Mouse (Mus musculus): ENCODE data around the gene Mafk. TPM values are rescaled to one million over a fixed set of nuclear protein-coding genes. Genes with fewer than 3 reads are reported as not detected.

Gene Mafk
- polyA plus RNA-seq, 1 experiment from 2014 or later = 15.4 TPM

- ATAC-seq = peak; percentile 91
- Histone ChIP-seq H3K4me3 (replicated peaks) (peak overlapping the region; percentile 42), H3K36me3 (peaks cover 27% of the 10 kb centered on the region), H3K9ac (replicated peaks) (peak overlapping the region; percentile 67), H3K27me3 (peaks cover 18% of the 10 kb centered on the region), H3K9me3 (no peaks in the 10 kb centered on the region), H3K4me2 (replicated peaks) (peak overlapping the region; percentile 73), H3K4me1 (replicated peaks) (peaks cover 54% of the 10 kb centered on the region), H3K27ac (peak overlapping the region; percentile 97)
- 16% methylated on average over 11 of the region's 11 CpGs for WGBS
Observed at GRCm38 (mm10) chr5:139797473-139798167, 6.3 kb downstream of the Mafk start.

GRCm38 (mm10) chr5:139798168-139798900, 7.0 kb downstream of the Mafk start:
- H3K36me3 ChIP-seq = peaks cover 27% of the 10 kb centered on the region
- H3K9me3 ChIP-seq = no peaks in the 10 kb centered on the region
- peak overlapping the region; percentile 67 for H3K9ac ChIP-seq (replicated peaks)
- H3K27me3 ChIP-seq = peaks cover 11% of the 10 kb centered on the region; the same call in 1 of the 2 replicates
- peak overlapping the region; percentile 97 for H3K27ac ChIP-seq
- WGBS = 38% methylated on average over 11 of the region's 12 CpGs
- H3K4me1 ChIP-seq (replicated peaks) = peaks cover 51% of the 10 kb centered on the region
- ATAC-seq = peak; percentile 61
- H3K4me2 ChIP-seq (replicated peaks) = peak overlapping the region; percentile 73
- peak overlapping the region; percentile 42 for H3K4me3 ChIP-seq (replicated peaks)

GRCm38 (mm10) chr5:139799041-139799440, 7.7 kb downstream of the Mafk start:
- Histone ChIP-seq H3K4me3 (replicated peaks) (no peak overlapping the region), H3K4me2 (replicated peaks) (peak overlapping the region; percentile 73), H3K36me3 (peaks cover 27% of the 10 kb centered on the region), H3K9ac (replicated peaks) (0 out of 2 replicates have a peak overlapping the region, but pooled peaks have one; percentile 19), H3K27me3 (peaks cover 10% of the 10 kb centered on the region; the same call in 1 of the 2 replicates), H3K4me1 (replicated peaks) (peaks cover 57% of the 10 kb centered on the region), H3K27ac (peak overlapping the region; percentile 97), H3K9me3 (no peaks in the 10 kb centered on the region)
- no peak for ATAC-seq
- WGBS = 92% methylated on average over 9 of the region's 9 CpGs

- Histone ChIP-seq H3K27ac (no peak overlapping the region), H3K4me1 (replicated peaks) (peaks cover 62% of the 10 kb centered on the region), H3K36me3 (peaks cover 27% of the 10 kb centered on the region), H3K4me2 (replicated peaks) (no peak overlapping the region), H3K27me3 (peaks cover 9% of the 10 kb centered on the region; the same call in 1 of the 2 replicates), H3K9ac (replicated peaks) (no peak overlapping the region), H3K4me3 (replicated peaks) (no peak overlapping the region), H3K9me3 (no peaks in the 10 kb centered on the region)
- WGBS = 91% methylated on average over 33 of the region's 33 CpGs
- no peak for ATAC-seq
Observed at GRCm38 (mm10) chr5:139799801-139800590, 8.7 kb downstream of the Mafk start.

GRCm38 (mm10) chr5:139801231-139801630, 9.9 kb downstream of the Mafk start:
- H3K4me2 ChIP-seq (replicated peaks) = no peak overlapping the region
- no peaks in the 10 kb centered on the region for H3K9me3 ChIP-seq
- H3K36me3 ChIP-seq = peaks cover 27% of the 10 kb centered on the region
- 0 out of 2 replicates have a peak, but pooled peaks cover 2% of the 10 kb centered on the region for H3K27me3 ChIP-seq
- H3K9ac ChIP-seq (replicated peaks) = no peak overlapping the region
- WGBS = 97% methylated on average over 8 of the region's 8 CpGs
- no peak overlapping the region for H3K27ac ChIP-seq
- ATAC-seq = no peak
- no peak overlapping the region for H3K4me3 ChIP-seq (replicated peaks)
- peaks cover 51% of the 10 kb centered on the region for H3K4me1 ChIP-seq (replicated peaks)

- Histone ChIP-seq H3K9me3 (no peaks in the 10 kb centered on the region), H3K4me2 (replicated peaks) (no peak overlapping the region), H3K4me3 (replicated peaks) (no peak overlapping the region), H3K36me3 (peaks cover 27% of the 10 kb centered on the region), H3K9ac (replicated peaks) (no peak overlapping the region), H3K27ac (no peak overlapping the region), H3K27me3 (0 out of 2 replicates have a peak, but pooled peaks cover 2% of the 10 kb centered on the region), H3K4me1 (replicated peaks) (peaks cover 44% of the 10 kb centered on the region)
- WGBS = 91% methylated on average over 10 of the region's 10 CpGs
- no peak for ATAC-seq
Observed at GRCm38 (mm10) chr5:139801880-139802279, 10.6 kb downstream of the Mafk start.

GRCm38 (mm10) chr5:139803165-139803564, 11.9 kb downstream of the Mafk start:
- H3K9ac ChIP-seq (replicated peaks) = no peak overlapping the region
- 78% methylated on average over 8 of the region's 8 CpGs for WGBS
- peaks cover 27% of the 10 kb centered on the region for H3K36me3 ChIP-seq
- H3K4me1 ChIP-seq (replicated peaks) = peaks cover 32% of the 10 kb centered on the region
- H3K4me3 ChIP-seq (replicated peaks) = no peak overlapping the region
- H3K27me3 ChIP-seq = 0 out of 2 replicates have a peak, but pooled peaks cover 2% of the 10 kb centered on the region
- H3K27ac ChIP-seq = no peak overlapping the region
- H3K4me2 ChIP-seq (replicated peaks) = no peak overlapping the region
- ATAC-seq = no peak
- no peaks in the 10 kb centered on the region for H3K9me3 ChIP-seq

GRCm38 (mm10) chr5:139803601-139804102, 12.3 kb downstream of the Mafk start:
- Histone ChIP-seq H3K27ac (no peak overlapping the region), H3K4me1 (replicated peaks) (peaks cover 27% of the 10 kb centered on the region), H3K4me3 (replicated peaks) (no peak overlapping the region), H3K36me3 (peaks cover 27% of the 10 kb centered on the region), H3K9me3 (no peaks in the 10 kb centered on the region), H3K9ac (replicated peaks) (no peak overlapping the region), H3K4me2 (replicated peaks) (peak overlapping the region; percentile 7; the same call in 1 of the 2 replicates), H3K27me3 (0 out of 2 replicates have a peak, but pooled peaks cover 2% of the 10 kb centered on the region)
- WGBS = 12% methylated on average over 12 of the region's 12 CpGs
- peak; percentile 70 for ATAC-seq

GRCm38 (mm10) chr5:139804107-139804551, 12.8 kb downstream of the Mafk start:
- Histone ChIP-seq H3K4me2 (replicated peaks) (0 out of 2 replicates have a peak overlapping the region, but pooled peaks have one; percentile 7), H3K4me1 (replicated peaks) (peaks cover 22% of the 10 kb centered on the region), H3K9me3 (no peaks in the 10 kb centered on the region), H3K27ac (no peak overlapping the region), H3K9ac (replicated peaks) (no peak overlapping the region), H3K36me3 (peaks cover 27% of the 10 kb centered on the region), H3K27me3 (0 out of 2 replicates have a peak, but pooled peaks cover 2% of the 10 kb centered on the region), H3K4me3 (replicated peaks) (no peak overlapping the region)
- ATAC-seq = peak; percentile 41; the same call in 1 of the 2 replicates
- 2% methylated on average over 6 of the region's 6 CpGs for WGBS

- Histone ChIP-seq H3K9ac (replicated peaks) (no peak overlapping the region), H3K4me2 (replicated peaks) (no peak overlapping the region), H3K4me3 (replicated peaks) (no peak overlapping the region), H3K27me3 (0 out of 2 replicates have a peak, but pooled peaks cover 2% of the 10 kb centered on the region), H3K27ac (no peak overlapping the region), H3K9me3 (no peaks in the 10 kb centered on the region), H3K4me1 (replicated peaks) (peaks cover 18% of the 10 kb centered on the region), H3K36me3 (peaks cover 24% of the 10 kb centered on the region)
- 91% methylated on average over 11 of the region's 11 CpGs for WGBS
- ATAC-seq = no peak
Observed at GRCm38 (mm10) chr5:139804573-139805111, 13.3 kb downstream of the Mafk start.

GRCm38 (mm10) chr5:139805924-139806323, 14.6 kb downstream of the Mafk start:
- 92% methylated on average over 8 of the region's 8 CpGs for WGBS
- Histone ChIP-seq H3K27me3 (0 out of 2 replicates have a peak, but pooled peaks cover 2% of the 10 kb centered on the region), H3K4me3 (replicated peaks) (no peak overlapping the region), H3K4me1 (replicated peaks) (peaks cover 16% of the 10 kb centered on the region), H3K9me3 (no peaks in the 10 kb centered on the region), H3K4me2 (replicated peaks) (no peak overlapping the region), H3K36me3 (peaks cover 11% of the 10 kb centered on the region), H3K9ac (replicated peaks) (no peak overlapping the region), H3K27ac (no peak overlapping the region)
- no peak for ATAC-seq

Data from midbrain, embryonic 13.5 days (tissue).